Mouse (Mus musculus) myocyte (in vitro differentiated cells): ENCODE results near the gene Nt5c1a. TPM values are rescaled to one million over a fixed set of nuclear protein-coding genes. Genes with fewer than 3 reads are reported as not detected.
"Not testable (repeated sequence)": the region's sequence is repeated elsewhere in the genome, so short reads cannot be mapped to it uniquely, and the experiment has no call there.

Source experiments
- H3K27me3 ChIP-seq: one replicate; pipeline ENCODE4 v1.6.1; 2011; ENCODE audit not compliant: control insufficient read depth, insufficient read depth, insufficient read length
- H3K36me3 ChIP-seq: one replicate; pipeline ENCODE4 v1.6.1; 2011; ENCODE audit not compliant: control insufficient read depth, insufficient read depth
- H3K4me2 ChIP-seq: one replicate; pipeline ENCODE4 v1.6.1; 2011; ENCODE audit warnings: low read depth, control low read depth
- H3K4me3 ChIP-seq: one replicate; pipeline ENCODE4 v1.5.1; 2011; ENCODE audit warnings: mild to moderate bottlenecking, control low read depth, moderate library complexity
- H3K79me2 ChIP-seq: one replicate; pipeline ENCODE4 v1.6.1; 2011; ENCODE audit not compliant: control insufficient read depth, insufficient read depth
- H3ac ChIP-seq: one replicate; pipeline ENCODE4 v1.6.1; 2011; ENCODE audit not compliant: control insufficient read depth, insufficient read length
- CEBPB ChIP-seq: IDR thresholded peaks from 2 replicates; pipeline ENCODE4 v1.6.1; 2011; ENCODE audit warnings: mild to moderate bottlenecking, moderate library complexity; ENCODE audit not compliant: poor library complexity, insufficient read depth, severe bottlenecking
- E2F4 ChIP-seq: IDR thresholded peaks from one replicate; pipeline ENCODE4 v1.6.1; 2011; ENCODE audit warnings: mild to moderate bottlenecking, control low read depth, moderate library complexity; ENCODE audit not compliant: insufficient read depth
- MAX ChIP-seq: IDR thresholded peaks from one replicate; pipeline ENCODE4 v1.6.1; 2011; ENCODE audit warnings: low read depth, mild to moderate bottlenecking, control low read depth
- MYOD1 ChIP-seq, 3 experiments: IDR thresholded peaks; one replicate each; pipeline ENCODE4 v1.6.1; 2011; ENCODE audit warnings: control low read depth in 2 of 3, low read depth in 2 of 3, mild to moderate bottlenecking in 2 of 3, moderate library complexity in 1 of 3; ENCODE audit not compliant: insufficient read length in 2 of 3, control insufficient read depth in 1 of 3
- MYOG ChIP-seq, 3 experiments: IDR thresholded peaks; one replicate each; pipeline ENCODE4 v1.6.1; 2011; ENCODE audit warnings: control low read depth in 2 of 3, low read depth in 2 of 3, mild to moderate bottlenecking in 2 of 3; ENCODE audit not compliant: insufficient read length in 2 of 3, control insufficient read depth in 1 of 3, insufficient read depth in 1 of 3
- POLR2A ChIP-seq: IDR thresholded peaks from one replicate; pipeline ENCODE4 v1.6.1; 2011; ENCODE audit warnings: low read depth, mild to moderate bottlenecking, control low read depth, moderate library complexity; ENCODE audit not compliant: insufficient read length
- POLR2AphosphoS2 ChIP-seq: IDR thresholded peaks from one replicate; pipeline ENCODE4 v1.6.1; 2011; ENCODE audit warnings: low read depth, control low read depth; ENCODE audit not compliant: insufficient read length
- REST ChIP-seq: IDR thresholded peaks from one replicate; pipeline ENCODE4 v1.6.1; 2011; ENCODE audit warnings: mild to moderate bottlenecking, control low read depth, moderate library complexity; ENCODE audit not compliant: insufficient read depth, insufficient read length
- SRF ChIP-seq: IDR thresholded peaks from one replicate; pipeline ENCODE4 v1.6.1; 2011; ENCODE audit warnings: low read depth; ENCODE audit not compliant: control insufficient read depth, insufficient read length
- TCF12 ChIP-seq: IDR thresholded peaks from one replicate; pipeline ENCODE4 v1.6.1; 2011; ENCODE audit warnings: mild to moderate bottlenecking, control low read depth; ENCODE audit not compliant: poor library complexity, insufficient read depth, severe bottlenecking
- TCF3 ChIP-seq: IDR thresholded peaks from one replicate; pipeline ENCODE4 v1.6.1; 2011; ENCODE audit warnings: low read depth, control low read depth; ENCODE audit not compliant: insufficient read length
- USF1 ChIP-seq: IDR thresholded peaks from one replicate; pipeline ENCODE4 v1.6.1; 2011; ENCODE audit warnings: low read depth, mild to moderate bottlenecking, control low read depth, moderate library complexity
- polyA plus RNA-seq: library from polyadenylated mRNA; unstranded; fragments of >200 nt; fragmentation: generic; extraction: Trizol; gene quantifications from one replicate; pipeline ENCODE4 v1.2.1, GENCODE M21; 2012; ENCODE audit warnings: missing spikeins

Nt5c1a gene
- polyA plus RNA-seq, 1 experiment, result not detected

- TF ChIP-seq MAX (no peak), REST (no peak), TCF3 (no peak), USF1 (no peak), MYOG (IDR thresholded peaks at IDR 0.05; ENCODE audit: control insufficient read depth in 1 of 3, insufficient read depth in 1 of 3, insufficient read length in 2 of 3, low read depth in 2 of 3) (no peak), POLR2A (no peak), SRF (no peak), POLR2AphosphoS2 (no peak), TCF12 (no peak), CEBPB (no peak), MYOD1 (IDR thresholded peaks at IDR 0.05; ENCODE audit: control insufficient read depth in 1 of 3, insufficient read length in 2 of 3, low read depth in 2 of 3) (no peak), E2F4 (no peak)
- Histone ChIP-seq H3K27me3 (peaks cover 20% of the 10 kb centered on the region), H3K4me2 (no peak overlapping the region)
These were observed 45.5 kb upstream of the Nt5c1a start for GRCm38 (mm10) chr4:123155840-123156239.

GRCm38 (mm10) chr4:123160571-123160970 lies 40.7 kb upstream of the Nt5c1a start:
- Histone ChIP-seq H3K36me3 (no peaks in the 10 kb centered on the region), H3K79me2 (no peaks in the 10 kb centered on the region), H3K4me3 (no peak overlapping the region), H3ac (no peak overlapping the region), H3K27me3 (peaks cover 25% of the 10 kb centered on the region), H3K4me2 (no peak overlapping the region)
- TF ChIP-seq MYOG (IDR thresholded peaks at IDR 0.05; ENCODE audit: control insufficient read depth in 1 of 3, insufficient read depth in 1 of 3, insufficient read length in 2 of 3, low read depth in 2 of 3) (no peak), MAX (no peak), MYOD1 (IDR thresholded peaks at IDR 0.05; ENCODE audit: control insufficient read depth in 1 of 3, insufficient read length in 2 of 3, low read depth in 2 of 3) (no peak), REST (no peak), SRF (no peak), CEBPB (no peak), E2F4 (no peak), TCF12 (no peak), POLR2AphosphoS2 (no peak), USF1 (no peak)

More at GRCm38 (mm10) chr4:123155840-123156239, 45.5 kb upstream of the Nt5c1a start:
- Histone ChIP-seq H3K4me3 (no peak overlapping the region), H3K36me3 (no peaks in the 10 kb centered on the region), H3ac (no peak overlapping the region), H3K79me2 (no peaks in the 10 kb centered on the region)

GRCm38 (mm10) chr4:123161251-123161650 lies 40.1 kb upstream of the Nt5c1a start:
- not testable (repeated sequence) for H3K36me3 ChIP-seq, H3ac ChIP-seq, H3K4me2 ChIP-seq

GRCm38 (mm10) chr4:123162305-123162917 lies 38.9 kb upstream of the Nt5c1a start:
- Histone ChIP-seq H3K27me3 (peaks cover 25% of the 10 kb centered on the region), H3K79me2 (no peaks in the 10 kb centered on the region), H3K4me2 (no peak overlapping the region), H3K36me3 (no peaks in the 10 kb centered on the region), H3K4me3 (no peak overlapping the region), H3ac (no peak overlapping the region)
- no peak for TF ChIP-seq CEBPB
- TF ChIP-seq E2F4, result no peak
- no peak for TF ChIP-seq POLR2AphosphoS2
- no peak for TF ChIP-seq SRF
- no peak for TF ChIP-seq TCF3

More at GRCm38 (mm10) chr4:123161251-123161650, 40.1 kb upstream of the Nt5c1a start:
- peaks cover 25% of the 10 kb centered on the region for H3K27me3 ChIP-seq
- not testable (repeated sequence) for H3K4me3 ChIP-seq, H3K79me2 ChIP-seq

- Histone ChIP-seq H3ac (no peak overlapping the region), H3K36me3 (no peaks in the 10 kb centered on the region), H3K79me2 (no peaks in the 10 kb centered on the region), H3K27me3 (peaks cover 25% of the 10 kb centered on the region), H3K4me3 (no peak overlapping the region), H3K4me2 (peak overlapping the region; percentile 26)
- TF ChIP-seq MYOG (IDR thresholded peaks at IDR 0.05; ENCODE audit: control insufficient read depth in 1 of 3, insufficient read depth in 1 of 3, insufficient read length in 2 of 3, low read depth in 2 of 3) (peak in 1 of 3 experiments; percentile 39), E2F4 (no peak), MYOD1 (IDR thresholded peaks at IDR 0.05; ENCODE audit: control insufficient read depth in 1 of 3, insufficient read length in 2 of 3, low read depth in 2 of 3) (peak in 2 of 3 experiments; percentile 34 to 71)
These were observed 37.1 kb upstream of the Nt5c1a start for GRCm38 (mm10) chr4:123164157-123164556.
